Mouse (Mus musculus): ENCODE data around the gene Tlr13.
A peak's percentile ranks its signal among the peaks of the same experiment; 100 is the strongest.

DNA sequence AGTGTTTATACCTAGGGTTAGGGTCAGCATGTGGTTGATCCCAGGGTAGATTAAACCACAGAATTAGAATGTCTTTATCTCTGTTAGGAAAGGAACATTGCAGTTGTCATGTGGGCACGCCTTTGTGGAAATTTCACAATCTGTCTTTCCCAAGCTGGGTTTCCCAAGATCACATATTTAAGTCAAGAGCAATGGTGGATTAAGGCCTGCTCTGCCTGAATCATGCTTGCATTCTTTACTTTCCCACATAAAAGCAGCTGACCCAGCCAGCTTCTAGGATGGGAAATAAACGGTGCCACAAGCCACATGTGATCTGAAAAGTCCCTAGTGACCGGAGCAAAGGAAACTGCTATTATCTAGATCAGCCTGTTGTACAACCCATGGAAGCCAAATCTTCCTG is 6.5 kb downstream of the Tlr13 start:
- TF ChIP-seq CTCF (IDR thresholded peaks at IDR 0.05; ENCODE audit: control insufficient read depth, insufficient read depth, insufficient read length) (no peak), USF1 (IDR thresholded peaks at IDR 0.05; ENCODE audit: low read depth) (no peak), MAX (IDR thresholded peaks at IDR 0.05) (no peak), MYOG (IDR thresholded peaks at IDR 0.05; ENCODE audit: control insufficient read depth, extremely low read depth, insufficient read length) (no peak), FOSL1 (IDR thresholded peaks at IDR 0.05; ENCODE audit: insufficient read depth, low read length, poor library complexity, severe bottlenecking) (no peak), CEBPB (IDR thresholded peaks at IDR 0.05; ENCODE audit: low read depth) (peak; percentile 64), MYOD1 (IDR thresholded peaks at IDR 0.05; ENCODE audit: control insufficient read depth, insufficient read length, low read depth) (no peak)

All from C2C12 (cell line).